Mouse (Mus musculus) mesoderm, embryonic 11.5 days (tissue): ENCODE measurements at regions not wholly inside any gene's neighbourhood (a gene's known extent, or its start where the extent isn't known, plus 50 kb on each side); places are given as distances from the start of the nearest gene placed in this dataset.

Experiments used
- DNase-seq: peaks from one replicate; pipeline ENCODE4 v3.0.0-alpha.2; 2012; ENCODE audit warnings: low read depth, low spot score

DNA sequence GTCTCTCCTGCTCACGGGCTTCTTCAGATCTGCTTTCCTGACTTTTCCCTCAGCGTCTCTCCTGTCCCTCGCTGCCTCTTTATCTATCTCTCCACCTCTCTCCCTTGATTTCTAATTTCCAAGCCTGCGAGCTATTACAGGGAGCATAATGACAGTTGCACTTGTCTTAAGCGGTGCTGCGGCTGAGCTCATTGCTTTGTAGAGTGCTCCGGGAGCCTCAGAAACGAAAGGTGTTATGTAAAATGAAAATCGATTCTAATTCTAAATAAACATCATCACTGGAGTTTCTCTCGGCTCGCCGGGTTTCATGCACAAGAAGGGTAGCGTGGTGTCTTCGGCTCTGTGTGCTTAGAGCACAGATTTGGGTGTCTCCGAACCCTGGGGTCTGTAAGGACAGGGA lies 371.8 kb downstream of the Vrk1 start:
- DNase-seq, result no peak

GRCm38 (mm10) chr12:106389214-106389613 lies 379.2 kb downstream of the Vrk1 start:
- no peak for DNase-seq

- DNase-seq, result no peak
Measured at GRCm38 (mm10) chr12:106392316-106392715, 382.3 kb downstream of the Vrk1 start.

GRCm38 (mm10) chr12:106399085-106399484 lies 389.1 kb downstream of the Vrk1 start:
- no peak for DNase-seq

DNA sequence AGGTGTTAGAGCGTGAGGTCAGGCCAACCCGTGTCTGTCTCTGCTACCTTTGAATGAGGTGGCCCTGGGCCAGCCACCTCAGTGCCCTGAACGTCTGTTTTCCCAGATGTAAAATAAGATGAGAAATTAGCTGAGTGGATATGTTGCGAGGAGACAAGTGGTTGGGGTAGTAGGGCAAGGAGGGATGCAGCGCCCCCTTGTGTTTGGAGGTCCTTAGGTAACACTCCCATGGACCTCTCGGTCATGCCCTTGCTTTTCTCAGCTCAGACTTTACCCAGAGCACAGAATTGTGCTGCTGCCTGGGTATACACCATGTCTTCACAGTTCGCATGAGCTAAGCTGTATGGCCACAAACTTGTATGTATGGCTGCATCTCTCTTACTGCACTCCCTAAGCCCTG lies 401.0 kb downstream of the Vrk1 start:
- DNase-seq, result no peak

GRCm38 (mm10) chr12:106426631-106427030 lies 416.6 kb downstream of the Vrk1 start:
- DNase-seq, result no peak

DNA sequence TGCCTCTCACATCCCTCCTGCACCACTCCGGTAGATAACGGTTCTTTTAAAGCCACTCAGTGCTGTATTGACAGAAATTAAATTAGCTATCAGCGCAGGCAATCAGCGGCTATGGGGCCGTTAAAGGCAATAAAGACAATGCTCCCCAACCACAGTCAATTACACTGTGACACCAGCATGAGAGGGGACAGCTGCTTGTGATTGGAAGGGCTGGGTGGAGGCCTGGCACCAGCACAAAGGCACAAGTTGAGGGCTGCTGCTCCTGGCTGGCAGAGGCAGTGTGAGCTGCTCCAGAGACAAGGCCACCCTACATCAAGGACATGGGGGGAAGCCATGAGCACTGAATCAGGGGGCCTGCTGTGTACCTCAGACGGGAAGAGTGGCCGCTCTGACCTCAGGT lies 420.0 kb downstream of the Vrk1 start:
- peak; percentile 23 for DNase-seq

DNA sequence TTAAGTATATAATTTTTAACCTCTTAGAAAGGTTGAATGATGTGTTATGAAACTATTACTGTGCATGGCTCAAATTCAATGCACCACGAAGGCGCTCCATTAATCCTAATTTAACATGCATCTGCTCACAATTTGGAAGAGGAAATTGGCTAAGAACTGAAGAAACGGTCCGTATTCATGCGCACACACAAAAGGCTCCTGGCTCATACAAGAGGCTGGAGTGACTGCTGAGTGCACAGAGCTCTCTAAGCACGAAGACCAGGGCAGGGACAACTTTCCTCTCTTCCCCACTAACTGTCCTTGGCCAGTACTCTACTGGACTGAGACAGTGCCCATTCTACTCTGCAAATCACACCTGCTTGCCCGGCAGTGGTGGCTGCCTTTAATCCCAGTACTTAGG lies 435.1 kb downstream of the Vrk1 start:
- no peak for DNase-seq

DNA sequence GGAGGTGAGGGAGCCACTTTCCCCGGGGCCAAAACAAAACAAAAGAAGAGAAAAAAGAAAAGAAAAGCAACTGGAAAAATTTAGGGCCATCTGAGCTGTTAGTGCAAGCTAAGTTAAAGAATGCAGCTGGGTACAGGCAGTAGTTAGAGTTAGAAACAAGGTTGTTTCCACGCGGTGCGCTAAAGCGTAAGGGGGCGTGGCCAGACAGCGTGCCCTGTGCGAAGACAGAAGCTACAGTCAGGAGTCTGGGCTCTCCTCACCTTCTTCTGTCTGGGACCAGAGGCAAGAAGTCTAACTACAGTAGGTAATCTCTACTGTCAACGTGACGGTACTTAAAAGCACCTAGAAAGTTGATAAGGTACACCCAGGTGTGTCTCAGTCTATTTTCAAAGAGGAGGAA lies 435.9 kb downstream of the Vrk1 start:
- DNase-seq, result no peak

- DNase-seq, result no peak
Measured at GRCm38 (mm10) chr12:106446876-106447532, 437.0 kb downstream of the Vrk1 start.

- no peak for DNase-seq
Measured at GRCm38 (mm10) chr12:106448551-106448950, 438.5 kb downstream of the Vrk1 start.

DNA sequence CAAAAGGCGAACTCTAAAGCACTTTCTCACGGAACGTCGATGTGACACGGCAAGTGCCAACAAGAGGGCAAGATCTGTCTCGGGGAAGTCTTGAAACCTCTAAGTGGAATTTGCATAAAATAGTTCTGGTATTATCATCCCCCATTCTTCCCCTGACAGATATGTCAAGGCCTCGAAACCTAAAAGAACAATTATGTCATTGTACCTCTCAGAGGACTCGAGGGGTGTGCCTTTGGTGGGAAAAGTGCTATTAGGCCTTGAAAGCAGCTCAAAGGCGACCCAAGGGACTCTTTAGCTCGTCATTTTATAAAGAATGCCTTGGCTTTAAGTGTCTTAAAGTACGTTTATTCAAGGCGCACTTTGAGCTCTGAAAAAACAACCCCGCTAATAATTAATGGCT lies 443.5 kb downstream of the Vrk1 start:
- peak; percentile 41 for DNase-seq

DNA sequence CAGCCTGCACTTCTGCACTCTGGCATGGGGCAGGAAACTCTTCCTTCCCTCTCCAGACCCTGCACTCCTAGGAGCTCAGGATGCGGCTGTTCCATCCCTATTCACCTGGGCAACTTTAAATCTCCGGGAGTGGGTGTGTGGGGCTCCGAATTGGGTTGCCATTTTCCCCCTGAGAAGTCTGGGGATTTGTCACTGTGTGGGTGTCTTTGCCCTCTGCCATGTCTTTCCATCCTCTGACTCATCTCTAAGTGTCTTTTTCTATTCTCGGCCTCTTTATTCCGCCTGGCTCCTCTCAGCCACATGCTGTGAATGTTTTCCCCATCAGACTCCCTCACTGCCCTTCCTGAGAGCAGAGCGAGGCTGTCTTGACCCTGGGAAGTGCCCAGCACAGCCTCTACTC lies 448.2 kb downstream of the Vrk1 start:
- DNase-seq, result no peak

- no peak for DNase-seq
Measured at GRCm38 (mm10) chr12:106460650-106461049, 450.6 kb downstream of the Vrk1 start.

GRCm38 (mm10) chr12:106462281-106462680 lies 452.3 kb downstream of the Vrk1 start:
- no peak for DNase-seq

DNA sequence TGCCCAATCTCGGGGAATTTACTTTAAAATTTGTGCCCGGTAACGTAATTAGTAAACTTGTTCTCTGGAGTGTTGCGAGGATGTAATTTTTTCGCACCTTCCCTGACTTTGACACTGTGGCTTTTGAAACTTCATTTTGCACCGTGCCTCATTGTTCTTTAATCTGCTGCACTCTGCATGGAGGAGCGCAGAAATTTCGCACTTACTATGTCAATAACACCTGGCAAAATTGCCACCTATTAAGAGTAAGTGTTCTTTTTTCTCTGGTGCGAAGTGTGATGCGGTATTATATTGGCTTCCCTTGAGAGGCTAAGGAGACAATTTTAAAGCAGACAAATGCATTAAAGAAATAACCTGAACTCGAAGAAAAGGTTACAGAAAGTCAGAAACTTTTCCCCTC lies 454.7 kb downstream of the Vrk1 start:
- DNase-seq, result no peak

GRCm38 (mm10) chr12:106468173-106468860 lies 458.3 kb downstream of the Vrk1 start:
- DNase-seq, result peak; percentile 57

DNA sequence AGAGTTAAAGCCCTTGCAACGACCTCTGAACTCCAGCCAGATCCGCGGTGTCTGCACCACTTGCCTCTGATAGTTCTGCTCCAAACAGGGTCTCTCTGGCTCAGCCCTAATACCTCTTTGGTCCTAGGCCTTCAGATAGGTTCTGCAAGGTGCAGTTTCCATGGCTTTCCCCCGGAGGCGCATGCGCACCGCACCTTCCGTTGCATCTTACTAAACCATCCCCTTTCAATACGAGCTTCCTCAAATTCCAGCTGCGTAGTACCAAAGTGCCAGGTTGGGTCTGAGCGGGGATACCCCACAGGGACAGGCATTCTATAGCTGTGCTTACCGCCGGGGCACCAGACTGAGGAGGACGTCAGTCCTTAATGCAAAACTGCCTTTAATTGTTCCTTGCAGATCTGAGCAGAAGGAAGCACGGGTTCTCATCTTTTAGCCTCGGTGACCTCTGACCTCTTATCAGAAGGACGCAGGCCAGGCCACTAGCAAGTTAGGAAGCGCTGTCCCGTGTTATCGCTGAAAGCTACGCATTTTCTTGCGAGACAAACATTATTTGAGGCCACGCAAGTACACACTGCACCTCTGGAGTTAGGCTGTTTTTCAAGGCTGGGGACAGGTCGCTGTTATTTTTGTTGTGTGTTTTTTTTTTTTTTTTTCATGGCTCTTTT lies 464.6 kb downstream of the Vrk1 start:
- peak; percentile 52 for DNase-seq

- DNase-seq, result no peak
Measured at GRCm38 (mm10) chr12:106475486-106476050, 465.5 kb downstream of the Vrk1 start.

- DNase-seq, result no peak
Measured at GRCm38 (mm10) chr12:106477040-106477665, 467.1 kb downstream of the Vrk1 start.

DNA sequence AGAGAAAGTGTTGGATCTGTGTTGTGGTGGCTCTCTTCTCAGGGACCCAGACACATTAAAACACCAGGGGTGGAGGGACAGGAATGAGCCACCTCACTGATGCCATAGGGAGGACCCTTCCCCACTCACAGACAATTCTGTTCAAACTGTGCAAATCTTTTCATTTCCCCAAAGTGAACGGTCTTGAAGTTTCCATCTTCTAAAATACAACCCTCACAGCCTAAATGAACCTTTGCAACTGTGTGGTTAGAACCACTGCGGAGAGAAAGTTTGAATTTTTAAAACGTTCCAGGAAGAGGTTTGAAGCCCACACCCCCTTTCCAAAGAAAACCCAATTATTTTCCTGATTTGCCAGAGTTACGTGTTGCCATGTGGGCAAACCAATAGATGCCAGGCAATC lies 467.7 kb downstream of the Vrk1 start:
- DNase-seq, result no peak

- no peak for DNase-seq
Measured at GRCm38 (mm10) chr12:106478381-106478781, 468.4 kb downstream of the Vrk1 start.
